Mouse (Mus musculus): Measurements from ENCODE around the gene Dok7. TPM values are rescaled to one million over a fixed set of nuclear protein-coding genes. Genes with fewer than 3 reads are reported as not detected.

Dok7 gene
- polyA plus RNA-seq, 1 experiment from 2014 or later: 2.6 TPM

GRCm38 (mm10) chr5:35117633-35118032, 61.1 kb downstream of the Dok7 start:
- Histone ChIP-seq H3K4me2 (no peak overlapping the region), H3K27ac (no peak overlapping the region), H3K36me3 (no peaks in the 10 kb centered on the region), H3K9me3 (no peaks in the 10 kb centered on the region), H3K27me3 (no peaks in the 10 kb centered on the region; the same call in 1 of the 2 replicates), H3K4me1 (replicated peaks) (no peaks in the 10 kb centered on the region), H3K9ac (replicated peaks) (no peak overlapping the region), H3K4me3 (replicated peaks) (no peak overlapping the region)
- 72% methylated on average over 3 of the region's 3 CpGs for WGBS
- no peak for ATAC-seq (ENCODE audit: insufficient number of reproducible peaks, insufficient read depth, low FRiP score, low TSS enrichment, low read depth)

- ATAC-seq (ENCODE audit: insufficient number of reproducible peaks, insufficient read depth, low FRiP score, low TSS enrichment, low read depth): no peak
- Histone ChIP-seq H3K36me3 (no peaks in the 10 kb centered on the region), H3K4me1 (replicated peaks) (no peaks in the 10 kb centered on the region), H3K9me3 (no peaks in the 10 kb centered on the region), H3K27ac (no peak overlapping the region), H3K4me3 (replicated peaks) (no peak overlapping the region), H3K4me2 (no peak overlapping the region), H3K27me3 (no peaks in the 10 kb centered on the region; the same call in 1 of the 2 replicates), H3K9ac (replicated peaks) (no peak overlapping the region)
- WGBS: 92% methylated on average over 2 of the region's 2 CpGs
These were observed 61.9 kb downstream of the Dok7 start for GRCm38 (mm10) chr5:35118418-35118817.

- Histone ChIP-seq H3K36me3 (no peaks in the 10 kb centered on the region), H3K27me3 (no peaks in the 10 kb centered on the region; the same call in 1 of the 2 replicates), H3K9ac (replicated peaks) (no peak overlapping the region), H3K4me1 (replicated peaks) (no peaks in the 10 kb centered on the region), H3K4me3 (replicated peaks) (no peak overlapping the region), H3K4me2 (no peak overlapping the region), H3K27ac (no peak overlapping the region), H3K9me3 (no peaks in the 10 kb centered on the region)
- ATAC-seq (ENCODE audit: insufficient number of reproducible peaks, insufficient read depth, low FRiP score, low TSS enrichment, low read depth): no peak
- WGBS: 65% methylated on average over 8 of the region's 8 CpGs
These were observed 63.5 kb downstream of the Dok7 start for GRCm38 (mm10) chr5:35120024-35120423.

- H3K4me1 ChIP-seq (replicated peaks): no peaks in the 10 kb centered on the region
- no peaks in the 10 kb centered on the region for H3K27me3 ChIP-seq
- no peak for ATAC-seq (ENCODE audit: insufficient number of reproducible peaks, insufficient read depth, low FRiP score, low TSS enrichment, low read depth)
- H3K4me3 ChIP-seq (replicated peaks): no peak overlapping the region
- H3K4me2 ChIP-seq: no peak overlapping the region
- no peaks in the 10 kb centered on the region for H3K36me3 ChIP-seq
- WGBS: 88% methylated on average over 16 of the region's 16 CpGs
- 0 out of 2 replicates have a peak, but pooled peaks cover 5% of the 10 kb centered on the region for H3K9me3 ChIP-seq
- no peak overlapping the region for H3K9ac ChIP-seq (replicated peaks)
- H3K27ac ChIP-seq: no peak overlapping the region
These were observed 72.6 kb downstream of the Dok7 start for GRCm38 (mm10) chr5:35129208-35129607.

GRCm38 (mm10) chr5:35129767-35130191, 73.2 kb downstream of the Dok7 start:
- ATAC-seq (ENCODE audit: insufficient number of reproducible peaks, insufficient read depth, low FRiP score, low TSS enrichment, low read depth): no peak
- WGBS: 91% methylated on average over 7 of the region's 7 CpGs

GRCm38 (mm10) chr5:35131237-35131636, 74.7 kb downstream of the Dok7 start:
- no peaks in the 10 kb centered on the region for H3K36me3 ChIP-seq
- no peak overlapping the region for H3K4me2 ChIP-seq
- H3K4me1 ChIP-seq (replicated peaks): no peaks in the 10 kb centered on the region
- 0 out of 2 replicates have a peak, but pooled peaks cover 5% of the 10 kb centered on the region for H3K9me3 ChIP-seq
- H3K9ac ChIP-seq (replicated peaks): no peak overlapping the region
- H3K27ac ChIP-seq: no peak overlapping the region
- no peak overlapping the region for H3K4me3 ChIP-seq (replicated peaks)
- H3K27me3 ChIP-seq: no peaks in the 10 kb centered on the region
- ATAC-seq (ENCODE audit: insufficient number of reproducible peaks, insufficient read depth, low FRiP score, low TSS enrichment, low read depth): no peak
- 20% methylated on average over 1 of the region's 1 CpGs for WGBS

More at GRCm38 (mm10) chr5:35129767-35130191, 73.2 kb downstream of the Dok7 start:
- Histone ChIP-seq H3K27me3 (no peaks in the 10 kb centered on the region), H3K4me2 (no peak overlapping the region), H3K27ac (no peak overlapping the region), H3K9me3 (0 out of 2 replicates have a peak, but pooled peaks cover 5% of the 10 kb centered on the region), H3K36me3 (no peaks in the 10 kb centered on the region), H3K4me3 (replicated peaks) (no peak overlapping the region), H3K4me1 (replicated peaks) (no peaks in the 10 kb centered on the region), H3K9ac (replicated peaks) (no peak overlapping the region)

GRCm38 (mm10) chr5:35131773-35132172, 75.2 kb downstream of the Dok7 start:
- H3K27ac ChIP-seq: no peak overlapping the region

GRCm38 (mm10) chr5:35132278-35132980, 75.9 kb downstream of the Dok7 start:
- Histone ChIP-seq H3K27ac (no peak overlapping the region), H3K4me3 (replicated peaks) (no peak overlapping the region), H3K4me1 (replicated peaks) (peaks cover under 1% of the 10 kb centered on the region; the same call in 1 of the 2 replicates), H3K9me3 (0 out of 2 replicates have a peak, but pooled peaks cover 5% of the 10 kb centered on the region), H3K36me3 (no peaks in the 10 kb centered on the region), H3K27me3 (no peaks in the 10 kb centered on the region), H3K9ac (replicated peaks) (no peak overlapping the region), H3K4me2 (no peak overlapping the region)
- no peak for ATAC-seq (ENCODE audit: insufficient number of reproducible peaks, insufficient read depth, low FRiP score, low TSS enrichment, low read depth)
- WGBS: 95% methylated on average over 9 of the region's 9 CpGs

More at GRCm38 (mm10) chr5:35131773-35132172, 75.2 kb downstream of the Dok7 start:
- no peak overlapping the region for H3K4me3 ChIP-seq (replicated peaks)
- no peak overlapping the region for H3K9ac ChIP-seq (replicated peaks)
- no peaks in the 10 kb centered on the region for H3K4me1 ChIP-seq (replicated peaks)
- H3K4me2 ChIP-seq: no peak overlapping the region
- H3K27me3 ChIP-seq: no peaks in the 10 kb centered on the region
- no peaks in the 10 kb centered on the region for H3K36me3 ChIP-seq
- H3K9me3 ChIP-seq: 0 out of 2 replicates have a peak, but pooled peaks cover 5% of the 10 kb centered on the region
- 7% methylated on average over 7 of the region's 7 CpGs for WGBS
- no peak for ATAC-seq (ENCODE audit: insufficient number of reproducible peaks, insufficient read depth, low FRiP score, low TSS enrichment, low read depth)

GRCm38 (mm10) chr5:35133468-35133867, 76.9 kb downstream of the Dok7 start:
- no peak overlapping the region for H3K9ac ChIP-seq (replicated peaks)
- no peaks in the 10 kb centered on the region for H3K36me3 ChIP-seq
- no peaks in the 10 kb centered on the region for H3K27me3 ChIP-seq
- no peak overlapping the region for H3K27ac ChIP-seq
- ATAC-seq (ENCODE audit: insufficient number of reproducible peaks, insufficient read depth, low FRiP score, low TSS enrichment, low read depth): no peak
- 90% methylated on average over 4 of the region's 4 CpGs for WGBS
- H3K4me2 ChIP-seq: no peak overlapping the region
- H3K4me1 ChIP-seq (replicated peaks): peaks cover 6% of the 10 kb centered on the region; the same call in 1 of the 2 replicates
- 0 out of 2 replicates have a peak, but pooled peaks cover 5% of the 10 kb centered on the region for H3K9me3 ChIP-seq
- H3K4me3 ChIP-seq (replicated peaks): no peak overlapping the region

- Histone ChIP-seq H3K27me3 (no peaks in the 10 kb centered on the region), H3K4me1 (replicated peaks) (peaks cover 6% of the 10 kb centered on the region; the same call in 1 of the 2 replicates), H3K4me2 (no peak overlapping the region), H3K4me3 (replicated peaks) (no peak overlapping the region), H3K27ac (no peak overlapping the region), H3K9me3 (0 out of 2 replicates have a peak, but pooled peaks cover 5% of the 10 kb centered on the region), H3K9ac (replicated peaks) (no peak overlapping the region), H3K36me3 (no peaks in the 10 kb centered on the region)
- WGBS: 60% methylated on average over 3 of the region's 3 CpGs
- ATAC-seq (ENCODE audit: insufficient number of reproducible peaks, insufficient read depth, low FRiP score, low TSS enrichment, low read depth): no peak
These were observed 77.7 kb downstream of the Dok7 start for GRCm38 (mm10) chr5:35134286-35134685.

- no peaks in the 10 kb centered on the region for H3K27me3 ChIP-seq
- H3K36me3 ChIP-seq: no peaks in the 10 kb centered on the region
- no peak overlapping the region for H3K9ac ChIP-seq (replicated peaks)
- no peak overlapping the region for H3K27ac ChIP-seq
- H3K4me1 ChIP-seq (replicated peaks): peaks cover 6% of the 10 kb centered on the region; the same call in 1 of the 2 replicates
- no peak overlapping the region for H3K4me2 ChIP-seq
- 59% methylated on average over 5 of the region's 5 CpGs for WGBS
- no peak for ATAC-seq (ENCODE audit: insufficient number of reproducible peaks, insufficient read depth, low FRiP score, low TSS enrichment, low read depth)
- 0 out of 2 replicates have a peak, but pooled peaks cover under 1% of the 10 kb centered on the region for H3K9me3 ChIP-seq
- H3K4me3 ChIP-seq (replicated peaks): no peak overlapping the region
These were observed 79.3 kb downstream of the Dok7 start for GRCm38 (mm10) chr5:35135903-35136302.
